Mouse (Mus musculus) urinary bladder, postnatal 0 days (tissue): ENCODE data around the gene Fip1l1. TPM values are rescaled to one million over a fixed set of nuclear protein-coding genes. Genes with fewer than 3 reads are reported as not detected.

Source experiments
- polyA plus RNA-seq: library from polyadenylated mRNA; unstranded; fragments of >200 nt; fragmentation: Nextera tagmentation; extraction: Ambion mirVana; gene quantifications from 2 replicates; pipeline ENCODE4 v1.2.1, GENCODE M21; 2015

The Fip1l1 gene
- 35.1 and 37.4 TPM in 2 replicates for polyA plus RNA-seq

DNA sequence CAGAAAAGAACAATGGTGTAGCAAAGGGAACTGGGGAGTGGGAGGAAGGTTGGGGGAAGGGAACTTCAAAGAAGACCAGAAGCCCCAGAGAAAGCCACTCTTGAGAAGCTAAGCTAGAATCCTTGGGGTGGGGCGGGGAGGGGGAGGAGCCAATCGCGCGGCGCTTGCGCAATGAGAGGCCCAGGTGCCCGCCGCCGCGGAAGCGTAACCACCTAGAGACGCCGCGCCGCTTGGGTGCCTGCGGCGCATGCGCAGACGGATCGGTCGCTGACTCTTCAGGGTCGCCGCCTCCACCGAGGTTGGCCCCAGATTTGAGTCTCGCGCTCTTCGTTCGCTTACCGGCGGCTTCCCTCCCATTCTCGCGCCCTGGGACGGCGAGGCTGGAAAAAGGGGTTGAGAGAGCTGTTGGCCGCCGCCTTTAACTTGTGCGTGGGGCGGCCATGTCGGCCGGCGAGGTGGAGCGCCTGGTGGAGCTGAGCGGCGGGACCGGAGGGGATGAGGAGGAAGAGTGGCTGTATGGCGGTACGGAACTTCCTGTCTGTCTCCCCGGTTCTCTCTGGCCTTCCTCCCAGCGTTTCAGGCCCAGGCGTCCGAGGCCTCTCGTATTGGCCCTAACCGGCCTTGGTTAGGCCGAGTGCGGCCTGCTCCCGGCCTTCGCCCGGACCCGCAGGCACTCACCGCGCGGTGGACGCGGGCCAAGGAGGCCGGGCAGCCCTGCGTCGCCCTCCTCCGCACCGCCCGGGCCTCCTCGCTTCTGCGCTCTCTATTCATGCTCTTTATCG, at the start of gene Fip1l1:
Fip1l1 (plus strand) TSS at position 210 of the 782 bp plus-strand sequence.

DNA sequence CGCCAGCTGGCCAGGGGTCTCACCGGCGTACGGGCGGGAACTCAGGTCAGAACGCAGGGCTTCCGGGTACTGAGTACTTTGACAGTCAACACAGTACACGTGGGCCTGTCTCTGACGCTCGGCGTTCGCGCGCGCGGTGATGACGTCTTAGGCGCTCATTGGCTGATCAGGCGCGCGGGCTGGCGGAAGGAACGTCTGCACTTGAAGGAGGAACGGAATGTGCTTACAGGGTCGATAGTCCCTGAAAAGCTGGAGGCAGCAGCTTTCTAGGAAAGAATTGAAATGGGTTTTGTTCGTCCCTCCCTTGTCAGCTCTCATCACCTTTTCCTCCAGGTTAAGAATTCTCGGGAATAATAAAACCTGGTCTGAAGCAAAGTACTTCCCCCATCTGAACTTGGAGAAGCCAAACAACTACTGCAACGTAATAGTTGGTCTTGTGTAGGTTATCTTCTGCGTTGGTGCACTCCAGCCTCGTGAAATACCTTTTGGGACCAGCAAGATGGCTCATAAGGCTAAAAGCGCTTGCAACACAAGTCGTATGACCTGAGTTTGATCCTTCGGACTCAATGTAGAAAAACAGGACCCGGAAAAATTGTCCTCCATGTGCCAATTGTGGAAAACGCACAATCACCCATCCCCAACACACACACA, 3.5 kb upstream of the Fip1l1 start, which contains the start of gene Scfd2:
Scfd2 (minus strand) TSS at position 130 of the 651 bp plus-strand sequence.

Other genes starting within 250 kb of the Fip1l1 start
- gene Scfd2, start 3.7 kb upstream of the Fip1l1 start, polyA plus RNA-seq = 11.6 and 12.2 TPM in 2 replicates
- gene Lnx1, start 167.5 kb downstream of the Fip1l1 start, polyA plus RNA-seq = 3.8 and 4.7 TPM in 2 replicates